In genomic region chr1:128637230-128637740, GRCm38 (mm10) we compare ENCODE assay signal across 21 mouse cellular contexts. TPM values are rescaled to one million over a fixed set of nuclear protein-coding genes. Genes with fewer than 3 reads are reported as not detected.
A peak's percentile ranks its signal among the peaks of the same experiment; 100 is the strongest.
DNase-seq lines count a peak whose midpoint lies in the region; ATAC-seq and TF ChIP-seq lines count a peak whose summit lies in the region.
"Had no signal": no experiment of that assay in that cellular context is flagged by ENCODE, and none has a peak within 500 bp of the region (broad histone marks: within the 10 kb centered on the region; RNA-seq: fewer than 3 reads in every experiment).

No protein-coding gene starts in this region.

- H3K36me3 ChIP-seq in lung, embryonic 14.5 days (ENCODE audit: insufficient read depth), result no peaks in the 10 kb centered on the region
- H3K36me3 ChIP-seq in midbrain, embryonic 11.5 days (ENCODE audit: control insufficient read depth, insufficient read depth, low read length), result no peaks in the 10 kb centered on the region
- H3K36me3 ChIP-seq in midbrain, postnatal 0 days (ENCODE audit: insufficient read depth, low read length), result no peaks in the 10 kb centered on the region
- H3K36me3 ChIP-seq in CH12.LX (replicated peaks in 1 of 2; ENCODE audit: control insufficient read depth in 1 of 2, insufficient read depth in 1 of 2, low read length in 1 of 2), result no peaks in the 10 kb centered on the region
- H3K36me3 ChIP-seq: G1E had no signal

- no peak overlapping the region for H3K4me3 ChIP-seq in lung, embryonic 14.5 days (ENCODE audit: low read depth, low read length)
- no peak overlapping the region for H3K4me3 ChIP-seq in midbrain, embryonic 11.5 days (ENCODE audit: low read depth, low read length)
- no peak overlapping the region for H3K4me3 ChIP-seq in midbrain, postnatal 0 days (ENCODE audit: low read depth, low read length)
- H3K4me3 ChIP-seq in CH12.LX (replicated peaks in 1 of 3; ENCODE audit: low read depth in 2 of 3, low read length in 2 of 3, poor library complexity in 1 of 3), result no peak overlapping the region

- TF ChIP-seq EP300 in CH12.LX (IDR thresholded peaks at IDR 0.05; ENCODE audit: low read length), result no peak

- in situ Hi-C loops in CH12.LX (cut with MboI; ENCODE audit: low pct_ligation_motif_present, low pct_unique_long_range_greater_than_20kb, low sequenced_read_pairs), result no loop called here

- WGBS in lung, embryonic 14.5 days, result 85% methylated on average over 7 of the region's 7 CpGs
- 88% methylated on average over 7 of the region's 7 CpGs for WGBS in midbrain, embryonic 11.5 days
- WGBS in midbrain, postnatal 0 days, result 92% methylated on average over 7 of the region's 7 CpGs

- no peak for TF ChIP-seq POLR2A in CH12.LX (IDR thresholded peaks at IDR 0.05; ENCODE audit: low read depth, low read length)

- DNase-seq in lung, embryonic 14.5 days, result no peak
- no peak for DNase-seq in lung, postnatal 36 days
- peak; percentile 54 for DNase-seq in midbrain, embryonic 11.5 days (ENCODE audit: low spot score, missing footprints)
- DNase-seq in midbrain, postnatal 0 days (ENCODE audit: low spot score), result no peak
- DNase-seq in CH12.LX (ENCODE audit: extremely low read depth), result no peak
- no peak for DNase-seq in thymus, postnatal 14 days
- DNase-seq: adrenal gland, adult 2 months; adrenal gland, adult 8-10 months; adrenal gland, postnatal 10 days; adrenal gland, postnatal 14 days; adrenal gland, postnatal 25 days; adrenal gland, postnatal 36 days; B cell, adult 2 months; cerebellum, adult 11 months; cerebellum, adult 11-12 months; cerebellum, adult 18-20 months; cerebellum, adult 2 months had no signal

- dilution Hi-C loops in CH12.LX (cut with MboI; ENCODE audit: extremely low pct_ligation_motif_present, extremely low pct_unique_long_range_greater_than_20kb, low sequenced_read_pairs), result no loop called here

- TF ChIP-seq CTCF in lung, embryonic 14.5 days (IDR thresholded peaks at IDR 0.05; ENCODE audit: low read depth), result no peak
- no peak for TF ChIP-seq CTCF in midbrain, postnatal 0 days (IDR thresholded peaks at IDR 0.05)
- TF ChIP-seq CTCF in CH12.LX (conservative IDR thresholded peaks at IDR 0.05 in 1 of 2, IDR thresholded peaks at IDR 0.05 in 1 of 2; ENCODE audit: low read depth in 2 of 2, low read length in 2 of 2), result no peak

- peaks cover 18% of the 10 kb centered on the region for H3K4me1 ChIP-seq in lung, embryonic 14.5 days (ENCODE audit: insufficient read depth)
- peaks cover 3% of the 10 kb centered on the region; the same call in 1 of the 2 replicates for H3K4me1 ChIP-seq in midbrain, embryonic 11.5 days (ENCODE audit: control insufficient read depth, insufficient read depth, low read length)
- H3K4me1 ChIP-seq in midbrain, postnatal 0 days (ENCODE audit: insufficient read depth, low read length), result no peaks in the 10 kb centered on the region
- peaks cover 55 to 67% of the 10 kb centered on the region in 2 experiments for H3K4me1 ChIP-seq in CH12.LX (ENCODE audit: control insufficient read depth in 1 of 2, insufficient read depth in 2 of 2)

- no peak overlapping the region for H3K4me2 ChIP-seq in lung, embryonic 14.5 days
- H3K4me2 ChIP-seq in midbrain, embryonic 11.5 days, result no peak overlapping the region
- H3K4me2 ChIP-seq in midbrain, postnatal 0 days (ENCODE audit: low read depth, low read length, poor library complexity, severe bottlenecking), result no peak overlapping the region
- peak overlapping the region; percentile 4; the same call in 1 of the 2 replicates for H3K4me2 ChIP-seq in CH12.LX (ENCODE audit: insufficient read depth, low read depth, poor library complexity, severe bottlenecking)

- ATAC-seq in lung, embryonic 14.5 days (ENCODE audit: insufficient read depth), result no peak
- no peak for ATAC-seq in midbrain, embryonic 11.5 days (ENCODE audit: low FRiP score)
- no peak for ATAC-seq in midbrain, postnatal 0 days (ENCODE audit: low FRiP score)
- ATAC-seq: activated CD4-positive, CD25-positive, alpha-beta regulatory T cell, adult 4 months; CD4-positive, CD25-positive, alpha-beta regulatory T cell, adult 4 months; Patski had no signal

- 0 out of 2 replicates have a peak overlapping the region, but pooled peaks have one; percentile 21 for H3K27ac ChIP-seq in lung, embryonic 14.5 days (ENCODE audit: low read depth)
- H3K27ac ChIP-seq in midbrain, embryonic 11.5 days (ENCODE audit: low read depth, low read length), result no peak overlapping the region
- H3K27ac ChIP-seq in midbrain, postnatal 0 days (ENCODE audit: low read depth, low read length), result no peak overlapping the region
- peak overlapping the region; percentile 97 for H3K27ac ChIP-seq in CH12.LX (ENCODE audit: insufficient read depth, low read depth)

- no peaks in the 10 kb centered on the region for H3K79me2 ChIP-seq in CH12.LX (replicated peaks; ENCODE audit: control insufficient read depth, extremely low read depth, insufficient read depth, poor library complexity, severe bottlenecking)

- H3K9me3 ChIP-seq in lung, embryonic 14.5 days (ENCODE audit: low read depth, low read length), result no peaks in the 10 kb centered on the region
- H3K9me3 ChIP-seq in midbrain, embryonic 11.5 days (ENCODE audit: control insufficient read depth, low read length), result no peaks in the 10 kb centered on the region
- no peaks in the 10 kb centered on the region for H3K9me3 ChIP-seq in midbrain, postnatal 0 days (ENCODE audit: low read length)
- no peaks in the 10 kb centered on the region for H3K9me3 ChIP-seq in CH12.LX (replicated peaks; ENCODE audit: low read length)

- TF ChIP-seq RAD21 in CH12.LX (IDR thresholded peaks at IDR 0.05; ENCODE audit: low read depth, low read length), result no peak

- H3K9ac ChIP-seq in lung, embryonic 14.5 days, result no peak overlapping the region
- H3K9ac ChIP-seq in midbrain, embryonic 11.5 days (ENCODE audit: low read length), result no peak overlapping the region
- H3K9ac ChIP-seq in midbrain, postnatal 0 days (replicated peaks; ENCODE audit: low read length, poor library complexity, severe bottlenecking), result no peak overlapping the region
- peak overlapping the region; percentile 29 for H3K9ac ChIP-seq in CH12.LX (ENCODE audit: insufficient read depth, low read depth)

- no peaks in the 10 kb centered on the region for H3K27me3 ChIP-seq in lung, embryonic 14.5 days (ENCODE audit: insufficient read depth, low read length)
- H3K27me3 ChIP-seq in midbrain, embryonic 11.5 days (ENCODE audit: control insufficient read depth, insufficient read depth, low read length), result no peaks in the 10 kb centered on the region
- H3K27me3 ChIP-seq in midbrain, postnatal 0 days (ENCODE audit: insufficient read depth, low read length), result no peaks in the 10 kb centered on the region
- no peaks in the 10 kb centered on the region for H3K27me3 ChIP-seq in CH12.LX (replicated peaks)
- H3K27me3 ChIP-seq: Patski had no signal

TF ChIP-seq in CH12.LX, 34 proteins besides CTCF, POLR2A, EP300 and RAD21:
- TF ChIP-seq IRF4 (IDR thresholded peaks at IDR 0.05; ENCODE audit: low read depth, low read length) (no peak), JUN (IDR thresholded peaks at IDR 0.05; ENCODE audit: insufficient read depth, low read depth, low read length) (no peak), ZMIZ1 (IDR thresholded peaks at IDR 0.05; ENCODE audit: low read depth, low read length) (no peak), CHD2 (IDR thresholded peaks at IDR 0.05; ENCODE audit: low read length) (no peak), JUND (conservative IDR thresholded peaks at IDR 0.05; ENCODE audit: low read depth, low read length) (no peak), BHLHE40 (IDR thresholded peaks at IDR 0.05; ENCODE audit: low read depth, low read length) (peak; percentile 78), USF2 (conservative IDR thresholded peaks at IDR 0.05; ENCODE audit: low read depth, low read length) (no peak), NRF1 (IDR thresholded peaks at IDR 0.05; ENCODE audit: low read depth, low read length) (no peak), CHD1 (IDR thresholded peaks at IDR 0.05; ENCODE audit: low read depth, low read length) (peak; percentile 75; the same call in 1 of the 2 replicates), ZKSCAN1 (IDR thresholded peaks at IDR 0.05; ENCODE audit: borderline replicate concordance, low read depth, low read length) (no peak), MXI1 (IDR thresholded peaks at IDR 0.05; ENCODE audit: low read depth, low read length) (peak; percentile 68; the same call in 1 of the 2 replicates), TBP (conservative IDR thresholded peaks at IDR 0.05; ENCODE audit: low read depth, low read length) (no peak), KAT2A (IDR thresholded peaks at IDR 0.05; ENCODE audit: insufficient replicate concordance, low read length) (no peak), RCOR1 (conservative IDR thresholded peaks at IDR 0.05; ENCODE audit: low read depth, low read length) (0 out of 2 replicates have a peak, but pooled peaks have one; percentile 60), MAZ (IDR thresholded peaks at IDR 0.05; ENCODE audit: low read depth, low read length) (no peak), MAFK (IDR thresholded peaks at IDR 0.05; ENCODE audit: insufficient replicate concordance, low read length) (no peak), ZNF384 (IDR thresholded peaks at IDR 0.05; ENCODE audit: low read depth, low read length) (no peak), SMC3 (IDR thresholded peaks at IDR 0.05; ENCODE audit: low read depth, low read length) (0 out of 2 replicates have a peak, but pooled peaks have one; percentile 6), E2F4 (IDR thresholded peaks at IDR 0.05; ENCODE audit: insufficient replicate concordance, low read depth, low read length) (no peak), USF1 (IDR thresholded peaks at IDR 0.05; ENCODE audit: low read depth, low read length) (peak; percentile 41), SIN3A (IDR thresholded peaks at IDR 0.05; ENCODE audit: low read length) (no peak), MYC (IDR thresholded peaks at IDR 0.05; ENCODE audit: low read depth, low read length) (peak; percentile 65), TCF12 (IDR thresholded peaks at IDR 0.05; ENCODE audit: low read depth, low read length) (no peak), GABPA (IDR thresholded peaks at IDR 0.05; ENCODE audit: insufficient replicate concordance, low read depth, low read length) (no peak), MAX (IDR thresholded peaks at IDR 0.05; ENCODE audit: low read length) (peak; percentile 69), PAX5 (IDR thresholded peaks at IDR 0.05; ENCODE audit: low read length) (no peak)
TF ChIP-seq in CH12.LX: peak in this region for 8.

RNA-seq across cellular contexts. Expression of gene Cxcr4, which starts 45.2 kb away (rescaled TPM):
- polyA plus RNA-seq in lung, embryonic 14.5 days (2014; fragmentation: Nextera tagmentation; extraction: Ambion mirVana), result 10.3 and 10.9 TPM in 2 replicates
- polyA plus RNA-seq in midbrain, embryonic 11.5 days (2014; fragmentation: Nextera tagmentation; extraction: Ambion mirVana), result 22.6 and 25.6 TPM in 2 replicates
- 19.3 and 28.5 TPM in 2 replicates for total RNA-seq in midbrain, postnatal 0 days (2014; rRNA removed)
- polyA plus RNA-seq in midbrain, postnatal 0 days (2015; fragmentation: Nextera tagmentation; extraction: Ambion mirVana), result 1.5 and 1.7 TPM in 2 replicates
- total RNA-seq in CH12.LX (2012; rRNA removed), result 156 and 169 TPM in 2 replicates
- total RNA-seq in CH12.LX (2014; rRNA removed), result 86.6 and 102 TPM in 2 replicates
- 80.3 and 80.6 TPM in 2 replicates for polyA plus RNA-seq in CH12.LX (2012; ENCODE audit: insufficient read length, low read depth)
- polyA plus RNA-seq: G1E had no signal

Comparison
In these comparisons a context has a peak if more than half of its experiments do, and no peak if none do; other contexts are left out.
1. H3K27ac ChIP-seq: peak in lung, embryonic 14.5 days (single experiment) and CH12.LX (single experiment); none in midbrain, embryonic 11.5 days (single experiment) and midbrain, postnatal 0 days (single experiment).